Mouse (Mus musculus) monocyte, adult 5-6 weeks (primary cell): ENCODE measurements around the gene Rufy4. TPM values are rescaled to one million over a fixed set of nuclear protein-coding genes. Genes with fewer than 3 reads are reported as not detected.
A peak's percentile ranks its signal among the peaks of the same experiment; 100 is the strongest.

Experiments used
- ATAC-seq: fragments of 153-309, 156-312 bp; replicated peaks from 2 replicates; pipeline ENCODE4 v1.8.0; 2017; ENCODE audit warnings: mild to moderate bottlenecking; ENCODE audit not compliant: low TSS enrichment, insufficient number of reproducible peaks, severe bottlenecking, poor library complexity, low FRiP score
- total RNA-seq: library from RNA; stranded (forward); fragments of 200-1000, 200-491, 200-594 nt; gene quantifications from 3 replicates; pipeline ENCODE4 v1.2.3, GENCODE M21; 2017

Gene Rufy4
- total RNA-seq, 1 experiment from 2014 or later = 2.6 TPM

DNA sequence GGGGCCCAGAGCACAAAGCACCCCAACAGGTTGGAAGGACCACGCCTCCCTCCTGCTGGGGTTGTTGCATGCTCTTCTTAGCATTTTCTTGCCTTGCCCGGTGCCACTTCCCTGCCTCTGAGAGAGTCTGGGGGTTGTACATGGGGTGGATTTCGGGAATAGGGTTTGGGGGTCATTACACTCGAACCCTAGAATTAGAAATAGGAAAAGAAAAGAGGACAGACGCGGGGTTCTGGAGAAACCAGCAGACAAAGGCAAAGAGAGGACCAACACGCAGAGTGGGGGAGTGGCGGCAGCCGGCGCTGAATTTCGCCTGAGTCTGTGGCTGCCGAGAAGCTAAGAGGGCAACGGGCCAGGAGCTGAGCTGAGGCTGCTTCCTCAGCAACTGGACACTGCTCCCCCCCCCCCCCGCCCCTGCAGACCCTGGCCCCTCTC lies 26.3 kb upstream of the Rufy4 start:
- ATAC-seq = no peak

DNA sequence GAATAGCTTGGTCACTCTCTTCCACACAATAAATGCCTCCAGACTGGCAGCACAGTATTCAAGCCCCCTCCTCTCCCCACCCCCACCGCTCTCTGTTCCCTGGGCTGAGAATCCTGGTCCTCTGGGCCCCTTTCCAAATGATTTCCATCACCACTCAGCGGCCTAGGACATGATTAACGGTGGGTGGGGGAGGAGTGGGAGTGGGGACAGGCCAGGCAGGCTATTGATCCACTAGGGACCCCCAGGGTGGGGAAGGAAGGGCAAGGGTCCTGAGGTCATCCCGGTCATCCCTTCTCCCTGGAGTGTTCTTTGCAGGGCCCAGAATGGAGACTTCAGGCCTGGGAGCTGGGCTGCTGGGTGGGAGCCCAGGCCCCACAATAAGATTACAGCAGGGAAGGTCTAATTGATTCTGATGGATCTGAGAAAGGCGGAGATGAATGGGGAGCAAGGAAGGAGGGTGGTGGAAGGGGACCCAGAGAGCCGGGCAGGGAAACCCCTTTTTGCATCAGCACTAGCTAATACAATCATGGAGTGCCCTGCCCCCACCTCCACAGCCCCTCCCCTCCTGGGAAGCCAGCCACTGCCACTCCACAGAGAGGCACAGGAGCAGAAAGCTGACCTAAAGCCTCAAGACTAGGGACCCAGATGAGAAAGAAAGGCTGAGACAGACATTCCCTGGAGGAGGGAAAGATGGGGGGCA lies 21.5 kb upstream of the Rufy4 start:
- ATAC-seq = no peak

DNA sequence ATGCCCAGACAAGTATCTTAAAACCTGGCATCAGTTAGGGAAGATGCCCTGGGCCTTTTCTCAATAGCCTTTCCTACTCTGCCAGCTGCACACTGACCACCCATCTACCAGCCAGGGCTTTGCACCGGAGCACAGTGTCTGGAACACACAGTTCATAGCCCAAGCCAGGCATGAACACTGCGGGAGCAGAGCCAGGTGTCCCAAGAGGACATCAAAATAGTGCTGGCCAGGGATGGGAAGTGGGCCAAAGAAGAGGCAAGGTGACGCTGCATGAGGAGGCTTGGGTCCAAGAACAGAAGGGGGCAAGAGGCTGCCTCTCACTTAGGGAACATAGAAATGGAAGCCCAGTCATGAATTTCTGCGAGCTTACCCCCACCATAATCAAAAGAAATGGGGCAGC lies 19.7 kb upstream of the Rufy4 start:
- ATAC-seq = no peak

DNA sequence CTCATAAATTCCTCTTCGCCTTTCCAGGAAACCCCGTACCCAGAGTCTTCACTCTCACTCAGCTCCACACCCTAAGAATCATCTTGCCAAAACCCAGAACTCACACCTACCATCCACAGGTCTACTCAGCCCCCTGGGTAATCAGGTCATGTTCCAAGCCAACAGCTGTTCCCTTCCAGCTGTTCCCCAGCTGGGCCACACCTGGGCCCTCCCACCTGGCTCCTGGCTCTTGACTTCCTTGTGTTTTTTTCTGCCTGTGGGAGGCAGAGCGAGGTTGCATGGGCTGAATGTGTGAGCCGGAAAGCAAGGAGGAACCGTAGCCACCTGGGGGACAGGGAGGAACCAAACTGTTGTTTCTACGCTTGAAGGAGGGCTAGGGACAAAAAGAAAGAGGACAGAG lies 19.1 kb upstream of the Rufy4 start:
- ATAC-seq = no peak

DNA sequence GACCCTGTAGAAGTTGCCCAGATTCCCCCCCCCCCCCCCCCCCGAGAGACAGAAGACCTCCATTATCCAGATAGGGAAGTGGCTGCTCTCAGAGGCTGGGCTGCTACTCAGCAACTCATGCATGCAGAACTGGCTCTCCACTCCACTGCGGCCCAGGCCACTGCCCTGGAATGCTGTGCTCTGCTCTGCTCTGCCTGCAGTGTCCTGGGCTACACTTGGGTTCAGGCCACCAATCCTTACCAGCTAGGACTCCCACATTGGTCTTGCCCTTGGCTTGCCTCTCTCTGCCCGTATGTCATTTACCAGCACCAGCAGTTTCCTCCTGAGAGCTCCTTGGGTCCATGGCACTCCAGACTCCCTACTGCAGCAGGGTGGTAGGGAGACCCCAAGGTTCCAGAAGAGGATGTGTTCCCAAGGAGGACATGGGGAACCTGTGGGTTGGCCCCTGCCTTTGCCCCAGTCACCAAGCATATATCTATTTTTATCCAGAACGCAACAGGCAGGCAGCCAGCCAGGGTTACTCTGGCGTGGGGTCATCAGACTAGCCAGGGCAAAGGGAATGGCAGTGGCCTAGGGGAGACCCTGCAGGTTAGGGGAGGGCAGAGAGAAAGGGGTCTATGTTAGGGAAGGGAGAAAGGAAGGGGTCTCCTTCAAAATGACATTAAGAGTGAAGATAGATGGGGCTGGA lies 17.3 kb upstream of the Rufy4 start:
- no peak for ATAC-seq

DNA sequence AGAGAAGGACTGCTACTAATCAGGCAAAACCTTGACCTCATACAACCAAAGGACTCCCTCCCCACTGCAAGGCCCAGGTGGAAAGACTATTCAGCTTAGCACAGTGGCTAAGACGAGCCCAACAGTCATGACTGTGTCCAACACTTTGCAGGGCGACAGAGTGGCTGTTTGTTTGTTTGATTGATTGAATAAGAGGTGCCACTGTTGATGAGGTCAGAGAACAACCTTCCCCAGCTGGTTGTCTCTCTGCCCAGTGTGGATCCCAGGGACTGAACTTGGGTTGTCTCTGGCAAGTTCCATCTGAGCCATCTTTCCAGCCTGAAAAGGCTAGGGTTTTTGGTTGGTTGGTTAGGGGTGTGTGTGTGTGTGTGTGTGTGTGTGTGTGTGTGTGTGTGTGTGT lies 15.7 kb upstream of the Rufy4 start:
- no peak for ATAC-seq

DNA sequence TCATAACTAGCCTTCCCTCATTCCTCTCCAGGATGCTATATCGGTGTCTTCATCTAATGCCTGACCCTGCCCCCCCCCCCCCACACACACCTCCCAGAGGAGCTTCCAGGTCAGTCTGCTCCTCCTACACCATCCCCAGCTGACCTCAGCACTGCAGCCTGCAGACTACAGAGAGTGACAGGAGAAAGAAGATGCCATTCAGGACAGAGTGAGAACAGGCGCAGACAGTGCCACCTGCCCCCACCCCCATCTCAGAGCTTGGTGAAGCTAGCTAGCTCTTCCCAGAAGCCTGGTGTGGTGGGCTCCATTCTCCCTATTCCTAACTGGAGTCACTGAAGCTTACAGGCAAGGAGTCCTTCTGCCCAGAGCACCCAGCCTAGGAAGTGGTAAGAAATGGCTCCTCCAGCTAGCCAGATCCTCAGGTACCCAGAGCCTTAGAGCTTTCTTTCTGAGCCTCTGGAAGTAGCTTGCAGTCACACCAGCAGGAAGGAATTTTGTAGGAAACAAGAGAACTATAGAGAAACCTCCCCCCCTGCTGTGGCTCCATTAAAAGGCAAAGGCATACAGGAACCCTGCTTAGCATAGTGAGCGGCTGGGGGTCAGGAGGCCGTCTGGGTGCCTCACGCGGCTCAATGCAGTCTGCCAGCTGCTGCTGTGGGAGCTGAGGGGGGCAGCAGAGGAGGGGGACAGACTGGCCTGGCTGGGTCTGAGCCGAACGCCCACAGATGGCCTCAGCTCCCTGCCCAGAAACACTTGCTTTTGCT lies 14.2 kb upstream of the Rufy4 start:
- ATAC-seq = no peak

DNA sequence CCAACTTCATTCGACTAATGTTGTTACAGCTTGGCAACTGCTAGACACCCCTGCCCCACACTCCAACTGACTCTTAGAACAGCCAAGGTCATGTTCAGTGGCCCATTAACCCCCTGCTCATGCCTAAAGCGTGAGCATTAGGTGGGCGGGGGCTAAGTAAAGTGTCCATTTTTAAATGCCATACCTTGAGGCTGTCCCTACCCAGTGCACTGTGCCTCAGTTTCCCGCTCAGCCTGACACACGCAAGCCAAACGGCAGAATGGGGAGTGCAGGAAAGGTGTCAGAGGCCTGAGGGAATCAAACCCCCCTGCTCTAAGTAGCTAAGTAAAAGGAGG lies 13.7 kb upstream of the Rufy4 start:
- ATAC-seq = no peak

DNA sequence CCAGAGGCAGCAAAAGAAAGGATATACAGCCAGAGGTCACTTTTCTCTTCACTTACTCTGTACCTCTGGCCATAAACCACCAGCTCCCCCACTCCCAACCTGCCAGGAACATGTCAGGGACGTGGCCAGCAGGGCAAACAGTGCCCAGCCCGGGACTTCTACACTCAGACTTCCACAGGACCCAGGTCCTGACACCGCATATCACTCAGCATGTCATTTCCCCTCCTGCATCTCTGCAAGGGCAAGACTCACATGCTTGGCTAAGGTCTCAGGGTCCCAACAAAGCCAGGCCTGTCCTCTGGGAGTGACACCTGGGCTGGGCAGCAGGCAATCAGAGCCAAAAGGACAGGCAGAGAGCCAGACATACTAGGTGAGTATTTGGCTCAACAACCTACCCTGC lies 12.3 kb upstream of the Rufy4 start:
- no peak for ATAC-seq

DNA sequence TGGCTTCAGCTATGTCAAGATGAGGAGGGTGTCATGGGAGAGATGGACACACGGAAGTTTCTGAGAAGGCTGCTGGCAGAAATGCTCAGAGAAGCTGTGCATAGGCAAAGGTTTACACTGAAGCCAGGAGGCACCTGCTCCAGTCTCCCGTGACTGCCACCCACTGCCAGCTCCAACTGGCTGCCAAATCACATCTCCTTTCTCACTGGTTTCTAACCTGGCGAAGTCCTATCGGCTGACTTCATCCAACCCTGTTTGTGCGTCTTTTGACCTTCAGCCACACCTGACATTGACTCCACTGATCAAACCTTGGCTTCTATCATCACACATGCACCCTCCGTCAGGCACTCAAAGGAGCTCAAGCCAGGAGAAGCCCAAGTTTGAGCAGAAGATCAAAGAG lies 7.5 kb upstream of the Rufy4 start:
- no peak for ATAC-seq

DNA sequence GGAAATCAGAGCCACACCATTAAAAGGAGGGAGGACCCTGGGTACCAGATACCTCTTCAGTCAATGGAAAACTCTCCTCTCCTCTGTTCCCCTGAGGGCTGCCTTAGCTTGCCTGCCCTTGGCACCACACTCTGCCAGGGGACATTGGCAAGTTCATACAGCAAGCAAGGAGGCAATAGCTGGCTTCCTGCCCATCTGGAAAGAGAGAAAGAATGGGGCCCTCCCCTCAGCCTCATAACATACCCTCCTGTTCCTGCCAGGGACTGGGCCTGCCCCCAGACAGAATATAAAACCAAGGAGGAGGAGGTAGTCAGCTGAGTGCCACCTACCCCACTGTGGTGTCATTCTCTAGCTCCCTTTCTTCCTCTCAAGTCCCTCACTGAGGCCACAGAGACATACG lies 6.2 kb upstream of the Rufy4 start:
- no peak for ATAC-seq

DNA sequence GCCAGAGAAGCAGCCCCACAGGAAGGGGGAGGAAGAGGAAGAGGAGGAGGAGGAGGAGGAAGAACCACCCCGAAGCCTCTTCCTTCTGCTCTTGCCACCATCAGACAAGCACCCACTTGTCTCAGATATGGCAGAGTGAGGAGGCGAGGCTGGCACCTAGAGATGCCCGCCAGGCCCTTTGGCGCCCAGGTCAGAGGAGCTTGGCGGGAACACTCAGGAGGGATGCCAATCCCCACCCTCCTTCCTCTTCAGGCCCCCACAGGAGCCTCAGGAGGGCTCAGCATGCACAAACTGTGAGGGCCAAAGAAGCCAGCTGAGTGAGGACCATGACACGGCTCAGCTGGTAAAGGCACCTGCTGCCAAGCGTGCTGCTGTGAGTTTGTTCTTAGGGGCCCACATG lies 4.2 kb upstream of the Rufy4 start:
- no peak for ATAC-seq

DNA sequence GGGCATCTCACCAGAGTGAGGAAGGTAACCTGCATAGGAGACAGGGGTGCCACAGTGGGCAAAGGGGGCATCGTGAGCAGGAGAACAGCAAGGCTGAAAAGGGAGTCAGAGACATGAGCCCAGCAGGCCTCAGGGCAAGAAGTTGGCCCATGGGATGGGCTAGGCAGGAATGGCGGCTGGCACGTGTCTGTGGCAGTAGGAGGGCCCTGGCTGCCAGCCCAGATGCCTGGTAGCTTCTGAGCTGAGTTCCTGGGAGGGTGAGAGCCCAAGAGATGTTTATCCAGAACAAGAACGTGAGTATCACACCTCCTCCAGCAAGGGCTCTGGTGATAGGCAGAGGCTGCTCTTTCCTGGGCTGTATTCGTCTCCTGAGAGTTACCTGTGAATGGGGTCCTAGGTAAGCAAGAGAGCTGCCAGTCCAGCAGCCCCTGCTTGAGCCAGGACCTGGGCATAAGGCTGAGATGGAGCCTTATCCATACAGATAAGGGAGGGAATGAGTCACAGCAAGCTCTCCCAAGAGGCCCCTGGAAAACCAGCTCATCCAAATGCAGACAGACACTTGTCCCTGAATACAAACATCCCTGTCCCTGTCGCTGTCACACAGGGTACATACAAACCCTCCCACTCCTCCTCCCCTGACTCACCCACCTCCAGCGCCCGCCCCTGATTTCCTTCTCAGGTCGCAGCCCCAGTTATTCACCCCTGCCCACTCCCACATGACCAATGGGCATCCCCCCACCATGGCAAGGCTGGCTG lies 3.3 kb upstream of the Rufy4 start:
- no peak for ATAC-seq

DNA sequence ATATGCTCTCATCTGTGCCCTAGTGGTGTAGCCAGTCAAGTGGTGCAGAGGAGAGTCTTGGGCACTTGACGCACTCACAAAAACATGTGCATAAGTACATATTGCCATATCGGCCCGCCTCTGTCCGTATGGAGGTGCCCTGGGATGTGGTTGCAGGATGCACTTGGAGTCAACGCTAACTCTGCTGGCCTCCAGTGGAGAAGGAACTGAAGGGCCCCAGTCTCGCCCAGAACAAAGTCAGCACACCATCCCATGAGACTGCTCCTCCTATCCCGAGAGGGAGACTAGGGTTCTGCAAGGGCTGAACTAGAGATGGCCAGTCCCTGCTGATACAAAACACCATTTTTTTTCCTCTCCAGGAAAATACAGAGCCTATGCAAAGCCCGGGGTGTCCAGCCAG lies 2.1 kb upstream of the Rufy4 start:
- no peak for ATAC-seq

DNA sequence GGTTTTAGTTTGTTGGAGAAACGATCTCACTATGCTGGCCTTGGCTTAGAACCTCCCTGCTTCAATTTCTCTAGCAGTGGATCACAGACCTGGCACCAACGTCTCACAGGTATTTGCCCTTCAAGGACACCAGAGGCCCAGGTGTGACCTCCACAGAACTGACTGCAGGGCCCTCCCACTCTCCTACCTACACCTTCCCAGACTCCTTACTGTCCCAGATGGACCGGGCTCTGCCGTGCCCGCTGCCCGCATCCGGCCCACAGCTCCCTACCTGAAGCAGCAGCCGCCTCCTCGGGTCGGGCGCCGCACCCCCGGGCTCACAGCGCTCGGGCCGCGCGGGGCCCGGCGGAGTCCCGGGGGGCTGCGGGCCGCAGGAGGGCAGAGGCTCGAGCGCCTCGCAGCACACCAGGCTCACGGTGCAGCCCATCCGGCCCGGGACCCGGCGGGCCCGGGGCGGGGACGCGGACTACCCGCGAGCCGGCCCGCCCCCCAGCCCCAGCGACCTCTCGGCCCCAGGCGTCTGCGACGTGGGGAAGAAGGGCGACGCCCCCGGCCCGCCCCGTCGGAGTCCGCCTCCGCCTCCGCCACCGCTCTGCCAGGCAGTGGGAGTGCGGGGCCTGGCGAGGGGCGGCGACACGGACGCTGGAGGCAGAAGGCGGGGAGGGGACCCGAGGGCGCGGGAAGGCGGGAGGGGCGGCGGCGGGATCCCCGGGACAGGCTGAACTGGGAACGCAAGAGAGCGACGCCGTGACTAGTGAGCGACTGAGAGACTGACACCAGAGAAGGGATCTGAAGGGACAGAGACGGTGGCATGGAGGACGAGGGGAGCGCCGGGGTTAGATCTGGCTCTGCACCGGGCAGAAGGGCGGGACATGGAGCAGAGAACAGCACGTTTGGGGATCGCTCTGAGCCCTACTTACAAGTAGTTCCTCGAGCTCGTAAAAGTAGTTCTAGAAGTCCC lies 1.0 kb upstream of the Rufy4 start, which contains the start of gene Tns1:
Tns1 (minus strand) TSS at position 429 of the 961 bp plus-strand sequence.
- no peak for ATAC-seq

DNA sequence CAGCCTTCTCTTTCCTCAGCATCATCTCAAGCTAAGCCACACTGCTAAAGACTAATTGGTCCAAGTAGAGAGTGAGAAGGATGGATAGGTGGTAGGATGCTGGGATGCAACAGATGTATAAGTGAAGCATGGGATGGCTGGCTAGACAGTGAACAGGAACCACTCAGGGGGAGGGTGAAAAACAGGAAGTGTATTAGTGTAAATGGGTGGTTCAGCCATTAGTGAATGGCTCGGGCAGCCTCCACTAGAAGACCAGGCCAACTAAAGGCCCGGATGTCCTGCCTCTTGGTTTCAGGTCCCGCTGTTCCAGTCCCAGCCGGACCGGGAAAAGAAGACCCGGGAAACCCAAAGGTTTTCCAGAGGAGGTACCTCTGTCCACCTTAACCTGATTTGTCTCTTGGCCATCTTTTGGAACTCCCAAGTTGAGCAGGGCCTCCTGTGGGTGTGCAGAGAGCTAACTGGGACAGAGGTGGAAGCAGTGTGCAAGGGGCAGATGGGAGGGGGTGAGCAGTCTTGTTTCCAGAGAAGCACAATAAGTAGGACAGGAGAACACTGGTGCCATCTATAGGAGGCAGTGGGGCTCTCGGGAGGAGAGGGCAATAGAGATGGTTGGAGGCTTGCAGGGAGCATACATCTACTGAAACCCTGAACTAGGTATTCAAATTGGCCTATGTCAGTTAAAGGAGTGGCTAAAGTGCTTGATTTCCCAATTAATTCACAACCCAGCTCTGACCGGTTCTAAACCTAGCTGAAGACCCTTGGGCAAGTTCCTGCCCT lies 5.7 kb downstream of the Rufy4 start:
- peak; percentile 51 for ATAC-seq

DNA sequence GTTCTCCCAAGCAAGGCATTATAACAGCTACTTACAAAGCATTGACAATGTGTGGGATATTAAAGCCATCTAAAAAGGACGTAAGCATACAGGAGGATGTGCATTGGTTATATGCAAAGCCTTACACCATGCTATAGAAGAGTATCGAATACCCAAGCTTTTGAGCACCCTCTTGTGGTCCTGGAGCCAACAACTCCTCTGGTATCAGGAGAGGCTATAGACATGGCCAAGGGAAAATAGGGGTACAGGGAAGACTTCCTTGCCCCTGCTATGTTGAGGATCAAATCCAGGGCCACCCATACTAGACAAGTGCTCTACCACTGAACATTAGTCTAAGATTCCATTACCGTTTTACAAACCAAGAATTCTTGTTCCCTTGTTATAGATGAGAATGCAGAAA lies 6.7 kb downstream of the Rufy4 start:
- no peak for ATAC-seq

DNA sequence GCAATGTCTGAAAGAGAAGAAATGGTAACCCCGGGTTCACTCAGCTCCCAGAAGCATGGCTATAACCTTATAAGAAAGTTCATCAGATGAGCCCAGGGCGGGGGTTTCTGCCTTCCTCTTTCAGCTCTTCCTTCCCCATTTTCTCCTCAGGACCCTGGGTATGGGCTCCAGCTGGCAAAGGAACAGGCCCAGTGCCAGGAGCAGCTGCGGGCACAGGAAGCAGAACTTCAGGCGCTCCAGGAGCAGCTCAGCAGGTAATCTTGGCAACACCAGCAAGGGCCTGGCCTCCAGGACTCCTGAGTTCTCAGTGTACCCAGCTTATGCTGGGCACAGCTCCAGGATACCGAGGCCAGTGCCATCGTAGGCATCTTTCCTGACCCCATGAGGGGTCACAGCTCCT lies 8.6 kb downstream of the Rufy4 start:
- ATAC-seq = no peak
